Mouse (Mus musculus) embryo, embryonic 11.5 days (tissue): ENCODE results near the gene Ano4.
"Not testable (repeated sequence)": the region's sequence is repeated elsewhere in the genome, so short reads cannot be mapped to it uniquely, and the experiment has no call there.

ENCODE experiments used
- DNase-seq: peaks from one replicate; pipeline ENCODE4 v3.0.0-alpha.2; 2012; ENCODE audit warnings: low read depth, low spot score

Ano4 gene

GRCm38 (mm10) chr10:89149166-89149565 lies 195.4 kb downstream of the Ano4 start:
- DNase-seq = no peak

- no peak for DNase-seq
Measured at GRCm38 (mm10) chr10:89121391-89121790, 223.2 kb downstream of the Ano4 start.

GRCm38 (mm10) chr10:89114381-89114780 lies 230.2 kb downstream of the Ano4 start:
- no peak for DNase-seq

GRCm38 (mm10) chr10:89111466-89111865 lies 233.1 kb downstream of the Ano4 start:
- DNase-seq = no peak

GRCm38 (mm10) chr10:89110917-89111316 lies 233.6 kb downstream of the Ano4 start:
- DNase-seq = no peak

- no peak for DNase-seq
Measured at GRCm38 (mm10) chr10:89103594-89103993, 241.0 kb downstream of the Ano4 start.

GRCm38 (mm10) chr10:89102025-89102424 lies 242.5 kb downstream of the Ano4 start:
- DNase-seq = no peak

GRCm38 (mm10) chr10:89098183-89098582 lies 246.4 kb downstream of the Ano4 start:
- no peak for DNase-seq

- no peak for DNase-seq
Measured at GRCm38 (mm10) chr10:89092350-89093040, 252.1 kb downstream of the Ano4 start.

GRCm38 (mm10) chr10:89077447-89077846 lies 267.1 kb downstream of the Ano4 start:
- no peak for DNase-seq

GRCm38 (mm10) chr10:89055891-89056290 lies 288.7 kb downstream of the Ano4 start:
- no peak for DNase-seq

- DNase-seq = not testable (repeated sequence)
Measured at GRCm38 (mm10) chr10:89044921-89045320, 299.6 kb downstream of the Ano4 start.

GRCm38 (mm10) chr10:89044166-89044565 lies 300.4 kb downstream of the Ano4 start:
- DNase-seq = no peak

GRCm38 (mm10) chr10:89018926-89019325 lies 325.6 kb downstream of the Ano4 start:
- DNase-seq = no peak

- no peak for DNase-seq
Measured at GRCm38 (mm10) chr10:89008303-89008702, 336.3 kb downstream of the Ano4 start.

GRCm38 (mm10) chr10:89004518-89004917 lies 340.0 kb downstream of the Ano4 start:
- DNase-seq = no peak

GRCm38 (mm10) chr10:88986925-88987324 lies 357.6 kb downstream of the Ano4 start:
- DNase-seq = no peak

- peak; percentile 1 for DNase-seq
Measured at GRCm38 (mm10) chr10:88983444-88983843, 361.1 kb downstream of the Ano4 start.

GRCm38 (mm10) chr10:88979451-88979850 lies 365.1 kb downstream of the Ano4 start:
- no peak for DNase-seq

- DNase-seq = no peak
Measured at GRCm38 (mm10) chr10:88978932-88979331, 365.6 kb downstream of the Ano4 start.

GRCm38 (mm10) chr10:88970951-88971725 lies 373.4 kb downstream of the Ano4 start:
- DNase-seq = no peak

- DNase-seq = no peak
Measured at GRCm38 (mm10) chr10:88968586-88968985, 376.0 kb downstream of the Ano4 start.

- no peak for DNase-seq
Measured at GRCm38 (mm10) chr10:88960791-88961190, 383.8 kb downstream of the Ano4 start.
